Mouse (Mus musculus) liver, postnatal 0 days (tissue): ENCODE measurements around the gene Pgm2. TPM values are rescaled to one million over a fixed set of nuclear protein-coding genes. Genes with fewer than 3 reads are reported as not detected.

Experiments used
- ATAC-seq: fragments of 200-750 bp; cut with Nextera tagmentation; 2 replicates; pipeline ENCODE4 v1.8.0; 2017; ENCODE audit warnings: mild to moderate bottlenecking, moderate library complexity
- DNase-seq: peaks from one replicate; pipeline ENCODE4 v3.0.0-alpha.2; 2016
- H3K27ac ChIP-seq: fragments of 300-500 bp; sonication (generic); 2 replicates; pipeline ENCODE4 v1.5.1; 2014; ENCODE audit warnings: antibody characterized with exemption, moderate library complexity, mild to moderate bottlenecking, low read depth
- H3K27me3 ChIP-seq: fragments of 300-500 bp; sonication (generic); 2 replicates; pipeline ENCODE4 v1.6.1; 2014; ENCODE audit warnings: low read length, control low read depth, mixed read lengths; ENCODE audit not compliant: insufficient read depth
- H3K36me3 ChIP-seq: fragments of 300-500 bp; sonication (generic); replicated peaks from 2 replicates; pipeline ENCODE4 v1.6.1; 2014; ENCODE audit warnings: mild to moderate bottlenecking, control low read depth, low read length, moderate library complexity, mixed read lengths; ENCODE audit not compliant: insufficient read depth
- H3K4me1 ChIP-seq: fragments of 300-500 bp; sonication (generic); 2 replicates; pipeline ENCODE4 v1.6.1; 2014; ENCODE audit warnings: antibody characterized with exemption, mild to moderate bottlenecking, control low read depth; ENCODE audit not compliant: insufficient read depth
- H3K4me2 ChIP-seq: fragments of 300-500 bp; sonication (generic); 2 replicates; pipeline ENCODE4 v1.6.1; 2014; ENCODE audit warnings: low read depth, mild to moderate bottlenecking, low read length, moderate library complexity, mixed read lengths
- H3K4me3 ChIP-seq: fragments of 300-500 bp; sonication (generic); 2 replicates; pipeline ENCODE4 v1.5.1; 2014; ENCODE audit warnings: low read depth, low read length
- H3K9ac ChIP-seq: fragments of 300-500 bp; sonication (generic); replicated peaks from 2 replicates; pipeline ENCODE4 v1.6.1; 2014; ENCODE audit warnings: mild to moderate bottlenecking, moderate library complexity
- H3K9me3 ChIP-seq: fragments of 300-500 bp; sonication (generic); 2 replicates; pipeline ENCODE4 v1.6.1; 2016; ENCODE audit warnings: mild to moderate bottlenecking, control low read depth, low read length, mixed read lengths
- CTCF ChIP-seq: sonication (generic); IDR thresholded peaks from 2 replicates; pipeline ENCODE4 v1.5.1; 2016; ENCODE audit warnings: antibody characterized with exemption, low read depth
- EP300 ChIP-seq: IDR thresholded peaks from 2 replicates; pipeline ENCODE4 v1.6.1; 2016; ENCODE audit warnings: antibody characterized with exemption, low read depth, mild to moderate bottlenecking
- WGBS: fragments of 180-500 bp; shearing (Covaris S2); extraction: QIAGEN DNeasy Blood & Tissue Kit; methylation state at CpG from one replicate; pipeline ENCODE4 v1.1.7; 2014; ENCODE audit not compliant: insufficient replicate concordance; 5-methylcytosine and 5-hydroxymethylcytosine counted together
- polyA plus RNA-seq: library from polyadenylated mRNA; unstranded; fragments of >200 nt; fragmentation: Nextera tagmentation; extraction: Ambion mirVana; gene quantifications from 2 replicates; pipeline ENCODE4 v1.2.1, GENCODE M21; 2015

Pgm2 gene
- polyA plus RNA-seq, 1 experiment from 2014 or later, result 11.9 TPM

- Histone ChIP-seq H3K9ac (no peak overlapping the region), H3K27ac (no peak overlapping the region), H3K9me3 (peaks cover 7% of the 10 kb centered on the region), H3K27me3 (no peaks in the 10 kb centered on the region), H3K4me3 (no peak overlapping the region), H3K4me1 (peaks cover 3% of the 10 kb centered on the region; the same call in 1 of the 2 replicates), H3K4me2 (no peak overlapping the region), H3K36me3 (peaks cover 37% of the 10 kb centered on the region)
- WGBS, result 82% methylated on average over 1 of the region's 1 CpGs
- ATAC-seq, result no peak
- no peak for DNase-seq
- no peak for TF ChIP-seq CTCF
- TF ChIP-seq EP300, result no peak
Observed at GRCm38 (mm10) chr5:64117191-64117590, 24.4 kb downstream of the Pgm2 start.

GRCm38 (mm10) chr5:64125783-64126182, 33.0 kb downstream of the Pgm2 start:
- H3K9ac ChIP-seq, result no peak overlapping the region
- DNase-seq (peak; percentile 31), ATAC-seq (peak; percentile 62)
- 0 out of 2 replicates have a peak, but pooled peaks cover 4% of the 10 kb centered on the region for H3K36me3 ChIP-seq
- no peak for TF ChIP-seq CTCF
- TF ChIP-seq EP300, result no peak
- no peaks in the 10 kb centered on the region for H3K4me1 ChIP-seq
- no peaks in the 10 kb centered on the region for H3K9me3 ChIP-seq
- no peak overlapping the region for H3K4me2 ChIP-seq
- no peaks in the 10 kb centered on the region for H3K27me3 ChIP-seq
- no peak overlapping the region for H3K27ac ChIP-seq
- no peak overlapping the region for H3K4me3 ChIP-seq
- 77% methylated on average over 5 of the region's 5 CpGs for WGBS

DNA sequence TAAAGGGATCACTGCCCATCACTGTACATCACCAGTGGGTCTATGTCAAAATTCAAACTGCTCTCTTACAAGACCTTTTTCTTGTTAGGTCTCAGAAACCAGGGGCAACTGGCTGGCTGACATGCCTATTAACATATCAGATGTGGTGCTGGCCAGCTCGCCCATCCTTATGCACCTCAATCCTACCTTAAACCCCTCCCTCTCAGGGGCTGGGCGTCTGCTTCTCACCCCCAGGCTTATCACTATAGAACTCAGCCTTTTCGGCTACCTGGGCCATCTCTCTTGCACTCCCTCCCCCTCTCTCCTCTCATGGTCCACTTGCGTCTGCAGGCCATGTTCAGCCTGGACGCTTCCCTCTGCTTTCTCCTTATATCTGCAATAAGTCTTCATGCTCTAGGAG, 38.8 kb downstream of the Pgm2 start:
- Histone ChIP-seq H3K36me3 (0 out of 2 replicates have a peak, but pooled peaks cover 4% of the 10 kb centered on the region), H3K4me1 (0 out of 2 replicates have a peak, but pooled peaks cover 5% of the 10 kb centered on the region), H3K4me2 (no peak overlapping the region), H3K9me3 (no peaks in the 10 kb centered on the region), H3K27ac (no peak overlapping the region), H3K4me3 (no peak overlapping the region), H3K27me3 (no peaks in the 10 kb centered on the region), H3K9ac (no peak overlapping the region)
- ATAC-seq, result no peak
- no peak for DNase-seq
- no peak for TF ChIP-seq EP300
- no peak for TF ChIP-seq CTCF
- WGBS, result 68% methylated on average over 5 of the region's 5 CpGs

GRCm38 (mm10) chr5:64133901-64134300, 41.2 kb downstream of the Pgm2 start:
- Histone ChIP-seq H3K27me3 (no peaks in the 10 kb centered on the region), H3K4me1 (0 out of 2 replicates have a peak, but pooled peaks cover 5% of the 10 kb centered on the region), H3K4me3 (no peak overlapping the region), H3K27ac (no peak overlapping the region), H3K9ac (no peak overlapping the region), H3K9me3 (no peaks in the 10 kb centered on the region), H3K4me2 (no peak overlapping the region), H3K36me3 (no peaks in the 10 kb centered on the region)
- TF ChIP-seq CTCF, result no peak
- TF ChIP-seq EP300, result no peak
- DNase-seq (no peak), ATAC-seq (no peak)
- WGBS, result 75% methylated on average over 4 of the region's 4 CpGs

DNA sequence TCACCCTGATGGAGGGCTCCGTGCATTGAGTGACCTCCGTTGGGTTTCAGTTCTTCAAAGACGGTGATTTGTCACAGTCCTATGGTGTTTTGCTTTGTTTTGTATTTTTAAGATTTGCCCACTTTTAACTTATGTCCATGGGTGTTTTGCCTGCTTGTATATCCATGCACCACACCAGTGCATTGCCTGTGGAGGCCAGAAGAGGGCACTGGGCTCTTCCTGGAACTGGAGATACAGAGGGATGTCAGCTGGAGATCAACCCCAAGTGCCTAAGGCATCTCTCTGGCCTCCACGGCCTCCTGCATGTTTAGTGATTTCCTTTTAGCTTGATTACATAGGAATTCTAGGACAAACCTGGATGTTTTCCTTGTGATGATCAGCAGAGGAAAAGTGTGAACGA, 43.6 kb downstream of the Pgm2 start:
- Histone ChIP-seq H3K9ac (no peak overlapping the region), H3K27me3 (no peaks in the 10 kb centered on the region), H3K4me1 (0 out of 2 replicates have a peak, but pooled peaks cover 5% of the 10 kb centered on the region), H3K9me3 (no peaks in the 10 kb centered on the region), H3K4me2 (no peak overlapping the region), H3K27ac (no peak overlapping the region), H3K36me3 (no peaks in the 10 kb centered on the region), H3K4me3 (no peak overlapping the region)
- ATAC-seq (no peak), DNase-seq (peak; percentile 34)
- TF ChIP-seq CTCF, result peak; percentile 75
- no peak for TF ChIP-seq EP300
- WGBS, result 69% methylated on average over 5 of the region's 5 CpGs

- TF ChIP-seq EP300, result no peak
- no peak for TF ChIP-seq CTCF
- no peak for ATAC-seq
- WGBS, result 60% methylated on average over 3 of the region's 3 CpGs
Observed at GRCm38 (mm10) chr5:64140202-64140601, 47.5 kb downstream of the Pgm2 start.

DNA sequence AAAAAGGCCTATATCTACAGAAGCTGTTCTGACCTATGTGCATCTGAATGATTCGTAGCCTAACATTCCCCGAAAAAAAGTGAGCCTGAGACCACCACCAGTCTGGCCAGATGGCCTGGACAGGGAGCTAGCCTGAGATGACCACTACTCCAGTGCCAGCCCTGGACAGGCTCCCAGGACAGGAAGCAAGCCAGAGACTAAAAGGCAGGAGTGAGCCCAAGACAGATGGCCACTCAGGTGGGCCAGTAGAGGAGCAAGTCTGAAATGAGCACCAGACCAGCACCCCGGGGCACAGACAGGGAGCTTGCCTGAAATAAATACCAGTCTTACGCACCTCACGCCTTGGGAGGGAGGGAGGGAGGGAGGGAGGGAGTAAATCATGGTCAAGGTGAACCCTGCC, 51.6 kb downstream of the Pgm2 start:
- TF ChIP-seq EP300 (no peak), CTCF (no peak)
- WGBS, result 73% methylated on average over 5 of the region's 5 CpGs
- DNase-seq (no peak), ATAC-seq (no peak)
- no peak overlapping the region for H3K9ac ChIP-seq
- H3K9me3 ChIP-seq, result no peaks in the 10 kb centered on the region
- no peak overlapping the region for H3K4me2 ChIP-seq
- H3K4me3 ChIP-seq, result no peak overlapping the region
- H3K36me3 ChIP-seq, result no peaks in the 10 kb centered on the region
- H3K27me3 ChIP-seq, result no peaks in the 10 kb centered on the region
- H3K4me1 ChIP-seq, result no peaks in the 10 kb centered on the region
- H3K27ac ChIP-seq, result no peak overlapping the region

More at GRCm38 (mm10) chr5:64140202-64140601, 47.5 kb downstream of the Pgm2 start:
- DNase-seq, result no peak
- Histone ChIP-seq H3K4me3 (no peak overlapping the region), H3K27me3 (no peaks in the 10 kb centered on the region), H3K9ac (no peak overlapping the region), H3K36me3 (no peaks in the 10 kb centered on the region), H3K4me2 (no peak overlapping the region), H3K27ac (no peak overlapping the region), H3K4me1 (no peaks in the 10 kb centered on the region), H3K9me3 (no peaks in the 10 kb centered on the region)
